ENCODE assay signal across 9 mouse cellular contexts in genomic region chr3:90293352-90294063, GRCm38 (mm10). TPM values are rescaled to one million over a fixed set of nuclear protein-coding genes. Genes with fewer than 3 reads are reported as not detected.
DNase-seq lines count a peak whose midpoint lies in the region; ATAC-seq and TF ChIP-seq lines count a peak whose summit lies in the region.
"Had no signal": no experiment of that assay in that cellular context is flagged by ENCODE, and none has a peak within 500 bp of the region (broad histone marks: within the 10 kb centered on the region; RNA-seq: fewer than 3 reads in every experiment).

No protein-coding gene starts in this region.

- peaks cover 30% of the 10 kb centered on the region for H3K36me3 ChIP-seq in G1E (replicated peaks)
- H3K36me3 ChIP-seq in heart, embryonic 16.5 days (ENCODE audit: control insufficient read depth, insufficient read depth), result no peaks in the 10 kb centered on the region
- H3K36me3 ChIP-seq in lung, postnatal 0 days (ENCODE audit: insufficient read depth, low read length), result no peaks in the 10 kb centered on the region

- H3K27ac ChIP-seq in bone marrow macrophage, adult 2 months (ENCODE audit: insufficient read depth, low read depth, low read length), result peak overlapping the region; percentile 76
- H3K27ac ChIP-seq in heart, embryonic 16.5 days (ENCODE audit: low read length), result peak overlapping the region; percentile 97
- H3K27ac ChIP-seq in layer of hippocampus, adult 2 months, result peak overlapping the region; percentile 98
- H3K27ac ChIP-seq in lung, postnatal 0 days (ENCODE audit: low read length), result peak overlapping the region; percentile 98

- TF ChIP-seq EP300 in lung, postnatal 0 days (IDR thresholded peaks at IDR 0.05), result no peak

- H3K4me2 ChIP-seq in heart, embryonic 16.5 days (ENCODE audit: low read depth, low read length), result peak overlapping the region; percentile 89
- H3K4me2 ChIP-seq in lung, postnatal 0 days (replicated peaks; ENCODE audit: low read depth, low read length), result peak overlapping the region; percentile 80

- no peak for TF ChIP-seq CTCF in G1E (IDR thresholded peaks at IDR 0.05; ENCODE audit: low read depth, low read length)
- TF ChIP-seq CTCF in bone marrow macrophage, adult 2 months (IDR thresholded peaks at IDR 0.05; ENCODE audit: low read depth, low read length), result no peak
- no peak for TF ChIP-seq CTCF in layer of hippocampus, adult 2 months (conservative IDR thresholded peaks at IDR 0.05)
- TF ChIP-seq CTCF in lung, postnatal 0 days (IDR thresholded peaks at IDR 0.05), result no peak

- H3K4me3 ChIP-seq in G1E (ENCODE audit: low read depth, low read length), result peak overlapping the region; percentile 78
- peak overlapping the region; percentile 80 for H3K4me3 ChIP-seq in bone marrow macrophage, adult 2 months (ENCODE audit: insufficient read depth, low read length)
- peak overlapping the region; percentile 94 for H3K4me3 ChIP-seq in heart, embryonic 16.5 days (ENCODE audit: low read length)
- peak overlapping the region; percentile 68 for H3K4me3 ChIP-seq in layer of hippocampus, adult 2 months
- peak overlapping the region; percentile 99 for H3K4me3 ChIP-seq in lung, postnatal 0 days (ENCODE audit: low read depth, low read length)

- H3K27me3 ChIP-seq in G1E (ENCODE audit: insufficient read depth, low read length), result no peaks in the 10 kb centered on the region
- no peaks in the 10 kb centered on the region for H3K27me3 ChIP-seq in heart, embryonic 16.5 days (ENCODE audit: control insufficient read depth, insufficient read depth, low read length)
- no peaks in the 10 kb centered on the region for H3K27me3 ChIP-seq in lung, postnatal 0 days (replicated peaks; ENCODE audit: insufficient read depth, low read length)

- DNase-seq in G1E (ENCODE audit: low spot score), result peak; percentile 49
- DNase-seq in layer of hippocampus, adult 2 months (ENCODE audit: low spot score in 2 of 2), result peak in 1 of 2 experiments; percentile 41
- DNase-seq in lung, postnatal 0 days (ENCODE audit: low spot score), result peak; percentile 78
- peak; percentile 18 for DNase-seq in right cerebral cortex, adult 18-20 months
- DNase-seq in yolk sac, embryonic 10.5 days (ENCODE audit: low spot score), result no peak

- 1% methylated on average over 33 of the region's 68 CpGs for WGBS in heart, embryonic 16.5 days
- WGBS in lung, postnatal 0 days, result 0% methylated on average over 19 of the region's 68 CpGs

- no peaks in the 10 kb centered on the region for H3K9me3 ChIP-seq in G1E (replicated peaks)
- H3K9me3 ChIP-seq in heart, embryonic 16.5 days (replicated peaks; ENCODE audit: control insufficient read depth, low read length), result no peaks in the 10 kb centered on the region
- H3K9me3 ChIP-seq in lung, postnatal 0 days (ENCODE audit: low read length), result no peaks in the 10 kb centered on the region

- H3K4me1 ChIP-seq in G1E (ENCODE audit: insufficient read depth, low read depth, low read length), result peaks cover 37% of the 10 kb centered on the region
- H3K4me1 ChIP-seq in bone marrow macrophage, adult 2 months (ENCODE audit: control insufficient read depth, insufficient read depth, low read length), result peaks cover 26% of the 10 kb centered on the region
- H3K4me1 ChIP-seq in heart, embryonic 16.5 days (ENCODE audit: control insufficient read depth, insufficient read depth, low read length), result peaks cover 19% of the 10 kb centered on the region
- H3K4me1 ChIP-seq in lung, postnatal 0 days (ENCODE audit: insufficient read depth, low read depth, low read length), result peaks cover 15% of the 10 kb centered on the region; the same call in 1 of the 2 replicates

- TF ChIP-seq POLR2A in bone marrow macrophage, adult 2 months (IDR thresholded peaks at IDR 0.05; ENCODE audit: borderline replicate concordance, low read depth, low read length), result no peak

- peak overlapping the region; percentile 94 for H3K9ac ChIP-seq in heart, embryonic 16.5 days (ENCODE audit: low read length)
- H3K9ac ChIP-seq in lung, postnatal 0 days (replicated peaks; ENCODE audit: low read depth), result peak overlapping the region; percentile 91

- ATAC-seq in G1E (ENCODE audit: extremely low read depth, insufficient number of reproducible peaks, low FRiP score, poor library complexity, severe bottlenecking), result no peak
- peak; percentile 31; the same call in 1 of the 2 replicates for ATAC-seq in erythroblast, adult 5-6 weeks (replicated peaks; ENCODE audit: low FRiP score, poor library complexity, severe bottlenecking)
- peak; percentile 20 for ATAC-seq in heart, embryonic 16.5 days (replicated peaks; ENCODE audit: extremely low read depth, insufficient read depth, low FRiP score)
- ATAC-seq in lung, postnatal 0 days, result peak; percentile 27

RNA-seq across cellular contexts. Expression of gene Gatad2b, which starts 0.5 kb away (rescaled TPM):
- total RNA-seq in G1E (2014; fragmentation: Nextera tagmentation) (176 and 211 TPM in 2 replicates), G1E (2017) (15.2 and 19.1 TPM in 2 replicates)
- 5.1 and 6.8 TPM in 2 replicates for polyA plus RNA-seq in G1E (2012)
- polyA plus RNA-seq in bone marrow macrophage, adult 2 months (2012; ENCODE audit: insufficient read depth, insufficient read length, missing spikeins), result 45.6 and 48.2 TPM in 2 replicates
- total RNA-seq in erythroblast, adult 5-6 weeks (2015; ENCODE audit: low replicate concordance), result 51.0 and 65.5 TPM in 2 replicates
- total RNA-seq in erythroblast, adult 5-6 weeks (2017; ENCODE audit: low replicate concordance), result 41.8 and 47.2 TPM in 2 replicates
- 8.4 and 8.7 TPM in 2 replicates for polyA plus RNA-seq in heart, embryonic 16.5 days (2015; fragmentation: Nextera tagmentation; extraction: Ambion mirVana)
- total RNA-seq in layer of hippocampus, adult 2 months (2021), result 100 to 1,000 TPM; 107 to 108 TPM
- 9.2 and 10.1 TPM in 2 replicates for polyA plus RNA-seq in lung, postnatal 0 days (2015; fragmentation: Nextera tagmentation; extraction: Ambion mirVana)

RNA-seq across cellular contexts. Expression of gene Dennd4b, which starts 28.5 kb away (rescaled TPM):
- total RNA-seq in G1E (2014; fragmentation: Nextera tagmentation) (42.3 and 68.2 TPM in 2 replicates), G1E (2017) (9.8 and 15.2 TPM in 2 replicates)
- 73.7 and 105 TPM in 2 replicates for polyA plus RNA-seq in G1E (2012)
- polyA plus RNA-seq in bone marrow macrophage, adult 2 months (2012; ENCODE audit: insufficient read depth, insufficient read length, missing spikeins), result 47.7 and 52.9 TPM in 2 replicates
- total RNA-seq in erythroblast, adult 5-6 weeks (2015; ENCODE audit: low replicate concordance), result 2.9 and 18.4 TPM in 2 replicates
- total RNA-seq in erythroblast, adult 5-6 weeks (2017; ENCODE audit: low replicate concordance), result 4.5 and 6.1 TPM in 2 replicates
- 7.1 and 7.4 TPM in 2 replicates for polyA plus RNA-seq in heart, embryonic 16.5 days (2015; fragmentation: Nextera tagmentation; extraction: Ambion mirVana)
- total RNA-seq in layer of hippocampus, adult 2 months (2021), result 10 to 100 TPM; 33.7 to 35.6 TPM
- 2.3 and 2.7 TPM in 2 replicates for polyA plus RNA-seq in lung, postnatal 0 days (2015; fragmentation: Nextera tagmentation; extraction: Ambion mirVana)

RNA-seq across cellular contexts. Expression of gene Crtc2, which starts 39.5 kb away (rescaled TPM):
- 51.8 and 67.0 TPM in 2 replicates for total RNA-seq in G1E (2014; fragmentation: Nextera tagmentation)
- total RNA-seq in G1E (2017), result 6.4 and 9.6 TPM in 2 replicates
- polyA plus RNA-seq in G1E (2012), result 58.5 and 68.9 TPM in 2 replicates
- 45.5 and 56.9 TPM in 2 replicates for polyA plus RNA-seq in bone marrow macrophage, adult 2 months (2012; ENCODE audit: insufficient read depth, insufficient read length, missing spikeins)
- 14.2 and 17.5 TPM in 2 replicates for total RNA-seq in erythroblast, adult 5-6 weeks (2015; ENCODE audit: low replicate concordance)
- 2.4 and 4.4 TPM in 2 replicates for total RNA-seq in erythroblast, adult 5-6 weeks (2017; ENCODE audit: low replicate concordance)
- polyA plus RNA-seq in heart, embryonic 16.5 days (2015; fragmentation: Nextera tagmentation; extraction: Ambion mirVana), result 12.2 and 13.9 TPM in 2 replicates
- 10 to 100 TPM; 38.3 to 49.5 TPM for total RNA-seq in layer of hippocampus, adult 2 months (2021)
- 11.9 and 16.2 TPM in 2 replicates for polyA plus RNA-seq in lung, postnatal 0 days (2015; fragmentation: Nextera tagmentation; extraction: Ambion mirVana)

RNA-seq across cellular contexts. Expression of gene Slc39a1, which starts 45.5 kb away (rescaled TPM):
- total RNA-seq in G1E (2014; fragmentation: Nextera tagmentation) (31.8 and 35.8 TPM in 2 replicates), G1E (2017) (38.0 and 42.7 TPM in 2 replicates)
- polyA plus RNA-seq in G1E (2012), result 14.0 and 15.6 TPM in 2 replicates
- 155 and 159 TPM in 2 replicates for polyA plus RNA-seq in bone marrow macrophage, adult 2 months (2012; ENCODE audit: insufficient read depth, insufficient read length, missing spikeins)
- 2.5 and 10.6 TPM in 2 replicates for total RNA-seq in erythroblast, adult 5-6 weeks (2015; ENCODE audit: low replicate concordance)
- total RNA-seq in erythroblast, adult 5-6 weeks (2017; ENCODE audit: low replicate concordance), result 8.7 and 9.5 TPM in 2 replicates
- 61.5 and 86.3 TPM in 2 replicates for polyA plus RNA-seq in heart, embryonic 16.5 days (2015; fragmentation: Nextera tagmentation; extraction: Ambion mirVana)
- total RNA-seq in layer of hippocampus, adult 2 months (2021), result 10 to 100 TPM; 42.5 to 45.5 TPM
- polyA plus RNA-seq in lung, postnatal 0 days (2015; fragmentation: Nextera tagmentation; extraction: Ambion mirVana), result 143 and 152 TPM in 2 replicates

RNA-seq across cellular contexts. Expression of gene Creb3l4, which starts 50.2 kb away (rescaled TPM):
- not detected in 2 replicates for total RNA-seq in G1E (2014; fragmentation: Nextera tagmentation)
- total RNA-seq in G1E (2017), result 0.16 TPM in 1 of 2 replicates, not detected in the other
- polyA plus RNA-seq in G1E (2012), result not detected in 2 replicates
- 1.3 and 2.9 TPM in 2 replicates for polyA plus RNA-seq in bone marrow macrophage, adult 2 months (2012; ENCODE audit: insufficient read depth, insufficient read length, missing spikeins)
- not detected in 2 replicates for total RNA-seq in erythroblast, adult 5-6 weeks (2015; ENCODE audit: low replicate concordance)
- total RNA-seq in erythroblast, adult 5-6 weeks (2017; ENCODE audit: low replicate concordance), result not detected in 2 replicates
- polyA plus RNA-seq in heart, embryonic 16.5 days (2015; fragmentation: Nextera tagmentation; extraction: Ambion mirVana), result 2.2 and 3.1 TPM in 2 replicates
- total RNA-seq in layer of hippocampus, adult 2 months (2021), result not detected
- polyA plus RNA-seq in lung, postnatal 0 days (2015; fragmentation: Nextera tagmentation; extraction: Ambion mirVana), result 2.4 and 2.8 TPM in 2 replicates
- total RNA-seq: left cerebral cortex, postnatal 36 days had no signal
